In genomic region chr1:157507814-157508213, GRCm38 (mm10) we compare ENCODE assay signal across 9 mouse cellular contexts. TPM values are rescaled to one million over a fixed set of nuclear protein-coding genes. Genes with fewer than 3 reads are reported as not detected.
A peak's percentile ranks its signal among the peaks of the same experiment; 100 is the strongest.
DNase-seq lines count a peak whose midpoint lies in the region; ATAC-seq and TF ChIP-seq lines count a peak whose summit lies in the region.
"Had no signal": no experiment of that assay in that cellular context is flagged by ENCODE, and none has a peak within 500 bp of the region (broad histone marks: within the 10 kb centered on the region; RNA-seq: fewer than 3 reads in every experiment).

No protein-coding gene starts in this region.

- H3K27me3 ChIP-seq in heart, adult 2 months (ENCODE audit: control insufficient read depth, insufficient read depth, low read length), result no peaks in the 10 kb centered on the region
- H3K27me3 ChIP-seq in heart, embryonic 12.5 days (replicated peaks), result no peaks in the 10 kb centered on the region
- H3K27me3 ChIP-seq in heart, embryonic 15.5 days, result no peaks in the 10 kb centered on the region
- no peaks in the 10 kb centered on the region for H3K27me3 ChIP-seq in stomach, embryonic 16.5 days (ENCODE audit: control insufficient read depth, insufficient read depth, low read length)

- H3K4me1 ChIP-seq in heart, adult 2 months (ENCODE audit: control insufficient read depth, insufficient read depth, low read length), result no peaks in the 10 kb centered on the region
- peaks cover 18% of the 10 kb centered on the region for H3K4me1 ChIP-seq in heart, embryonic 12.5 days (replicated peaks)
- no peaks in the 10 kb centered on the region for H3K4me1 ChIP-seq in heart, embryonic 15.5 days (replicated peaks)
- H3K4me1 ChIP-seq in stomach, embryonic 16.5 days (ENCODE audit: control insufficient read depth, insufficient read depth, low read length), result no peaks in the 10 kb centered on the region

- H3K36me3 ChIP-seq in heart, adult 2 months (ENCODE audit: control insufficient read depth, insufficient read depth, low read length), result no peaks in the 10 kb centered on the region
- no peaks in the 10 kb centered on the region for H3K36me3 ChIP-seq in heart, embryonic 12.5 days
- H3K36me3 ChIP-seq in heart, embryonic 15.5 days, result no peaks in the 10 kb centered on the region
- H3K36me3 ChIP-seq in stomach, embryonic 16.5 days (ENCODE audit: control insufficient read depth, insufficient read depth, low read length), result no peaks in the 10 kb centered on the region
- H3K36me3 ChIP-seq: G1E had no signal

- H3K9me3 ChIP-seq in heart, embryonic 12.5 days (replicated peaks), result no peaks in the 10 kb centered on the region
- no peaks in the 10 kb centered on the region for H3K9me3 ChIP-seq in heart, embryonic 15.5 days (replicated peaks)
- H3K9me3 ChIP-seq in stomach, embryonic 16.5 days (replicated peaks; ENCODE audit: control insufficient read depth, low read length), result no peaks in the 10 kb centered on the region

- no peak for ATAC-seq in heart, embryonic 12.5 days (ENCODE audit: insufficient number of reproducible peaks, low FRiP score)
- ATAC-seq in heart, embryonic 15.5 days (replicated peaks; ENCODE audit: insufficient number of reproducible peaks, insufficient read depth, low FRiP score, low read depth), result no peak
- peak; percentile 64; the same call in 1 of the 2 replicates for ATAC-seq in stomach, embryonic 16.5 days (ENCODE audit: insufficient read depth, low FRiP score)

- TF ChIP-seq CTCF in heart, adult 2 months (IDR thresholded peaks at IDR 0.05), result no peak

- H3K79me2 ChIP-seq in heart, adult 2 months (replicated peaks; ENCODE audit: control insufficient read depth, insufficient read depth, low read length), result no peaks in the 10 kb centered on the region

- WGBS in heart, adult 2 months, result 48% methylated on average over 5 of the region's 5 CpGs
- whole genome bisulfite sequencing in heart, embryonic 12.5 days, result 38% methylated on average over 5 of the region's 5 CpGs
- 37% methylated on average over 5 of the region's 5 CpGs for WGBS in heart, embryonic 15.5 days
- WGBS in stomach, embryonic 16.5 days, result 36% methylated on average over 5 of the region's 5 CpGs

- no peak for TF ChIP-seq EP300 in heart, adult 2 months (IDR thresholded peaks at IDR 0.05; ENCODE audit: insufficient read depth, low read depth, low read length)

- no peak for TF ChIP-seq POLR2A in heart, adult 2 months (IDR thresholded peaks at IDR 0.05; ENCODE audit: insufficient read depth, low read depth, low read length)

- no peak overlapping the region for H3K4me3 ChIP-seq in heart, adult 2 months
- H3K4me3 ChIP-seq in heart, embryonic 12.5 days, result no peak overlapping the region
- H3K4me3 ChIP-seq in heart, embryonic 15.5 days, result no peak overlapping the region
- H3K4me3 ChIP-seq in stomach, embryonic 16.5 days (replicated peaks; ENCODE audit: low read length), result no peak overlapping the region

- H3K4me2 ChIP-seq in heart, embryonic 12.5 days, result no peak overlapping the region
- H3K4me2 ChIP-seq in heart, embryonic 15.5 days, result 0 out of 2 replicates have a peak overlapping the region, but pooled peaks have one; percentile 6
- peak overlapping the region; percentile 22; the same call in 1 of the 2 replicates for H3K4me2 ChIP-seq in stomach, embryonic 16.5 days (ENCODE audit: low read depth, low read length)

- H3K27ac ChIP-seq in heart, adult 2 months, result no peak overlapping the region
- no peak overlapping the region for H3K27ac ChIP-seq in heart, embryonic 12.5 days (ENCODE audit: poor library complexity, severe bottlenecking)
- no peak overlapping the region for H3K27ac ChIP-seq in heart, embryonic 15.5 days
- H3K27ac ChIP-seq in stomach, embryonic 16.5 days (ENCODE audit: low read length), result no peak overlapping the region

- intact Hi-C loops in heart, adult 2 months (cut with DNase I), result no loop called here

- H3K9ac ChIP-seq in heart, adult 2 months (ENCODE audit: low read depth, low read length), result no peak overlapping the region
- no peak overlapping the region for H3K9ac ChIP-seq in heart, embryonic 12.5 days
- no peak overlapping the region for H3K9ac ChIP-seq in heart, embryonic 15.5 days
- H3K9ac ChIP-seq in stomach, embryonic 16.5 days (ENCODE audit: low read length), result no peak overlapping the region

- peak; percentile 47 to 59 for DNase-seq in heart, adult 2 months
- DNase-seq in urinary bladder, postnatal 25 days (ENCODE audit: low spot score), result peak; percentile 10
- no peak for DNase-seq in urinary bladder, adult 2 months (ENCODE audit: low spot score)
- DNase-seq in right cerebral cortex, postnatal 10 days (ENCODE audit: low spot score in 2 of 2), result no peak
- DNase-seq in adrenal gland, adult 2 months, result no peak

RNA-seq across cellular contexts. Expression of gene Sec16b, which starts 1.3 kb away (rescaled TPM):
- total RNA-seq in heart, adult 2 months (2021), result 1 to 10 TPM in 1 of 2 experiments, under 1 TPM in 1; 0.76 to 1.2 TPM
- polyA plus RNA-seq in heart, adult 2 months (2012; rRNA removed), result 3.2 and 3.3 TPM in 2 replicates
- 1.0 and 1.2 TPM in 2 replicates for polyA plus RNA-seq in heart, embryonic 12.5 days (2016; fragmentation: Nextera tagmentation; extraction: Ambion mirVana)
- 7.1 and 9.2 TPM in 2 replicates for polyA plus RNA-seq in urinary bladder, adult 2 months (2012; rRNA removed)
- polyA plus RNA-seq in heart, embryonic 15.5 days (2015; fragmentation: Nextera tagmentation; extraction: Ambion mirVana), result 1.0 and 1.4 TPM in 2 replicates
- polyA plus RNA-seq in stomach, embryonic 16.5 days (2015; fragmentation: Nextera tagmentation; extraction: Ambion mirVana), result 10.6 and 11.0 TPM in 2 replicates
- 1 to 10 TPM in 1 of 2 experiments, under 1 TPM in 1; 0.78 to 1.2 TPM for total RNA-seq in adrenal gland, adult 2 months (2021)
- polyA plus RNA-seq in adrenal gland, adult 2 months (2012; rRNA removed), result 1.00 and 1.1 TPM in 2 replicates
- polyA plus RNA-seq: G1E had no signal

RNA-seq across cellular contexts. Expression of gene Cryzl2, which starts 49.4 kb away (rescaled TPM):
- total RNA-seq in heart, adult 2 months (2021), result 1 to 10 TPM; 8.4 to 9.5 TPM
- 15.2 and 21.8 TPM in 2 replicates for polyA plus RNA-seq in heart, adult 2 months (2012; rRNA removed)
- 28.4 and 29.7 TPM in 2 replicates for polyA plus RNA-seq in heart, embryonic 12.5 days (2016; fragmentation: Nextera tagmentation; extraction: Ambion mirVana)
- polyA plus RNA-seq in urinary bladder, adult 2 months (2012; rRNA removed), result 27.7 and 29.0 TPM in 2 replicates
- 27.1 and 30.5 TPM in 2 replicates for polyA plus RNA-seq in heart, embryonic 15.5 days (2015; fragmentation: Nextera tagmentation; extraction: Ambion mirVana)
- polyA plus RNA-seq in stomach, embryonic 16.5 days (2015; fragmentation: Nextera tagmentation; extraction: Ambion mirVana), result 13.0 and 13.2 TPM in 2 replicates
- 10 to 100 TPM; 39.9 to 50.3 TPM for total RNA-seq in adrenal gland, adult 2 months (2021)
- 42.7 and 51.2 TPM in 2 replicates for polyA plus RNA-seq in adrenal gland, adult 2 months (2012; rRNA removed)
- polyA plus RNA-seq: G1E had no signal

Comparison
In these comparisons a context has a peak if more than half of its experiments do, and no peak if none do; other contexts are left out.
1. DNase-seq: peak in heart, adult 2 months (2 of 2) and urinary bladder, postnatal 25 days (single experiment); none in urinary bladder, adult 2 months (single experiment), right cerebral cortex, postnatal 10 days (0 of 2) and adrenal gland, adult 2 months (single experiment).